Mouse (Mus musculus) small intestine, adult 2 months (tissue): ENCODE measurements around the gene Smad1.

Source experiments
- CTCF ChIP-seq: fragments of 200-500 bp; IDR thresholded peaks from 2 replicates; pipeline ENCODE4 v1.5.1; 2012; ENCODE audit warnings: low read depth, mild to moderate bottlenecking, control low read depth, inconsistent platforms, low read length, moderate library complexity, mixed read lengths; ENCODE audit not compliant: insufficient replicate concordance, insufficient read length; ENCODE audit errors: extremely low read depth
- POLR2A ChIP-seq: fragments of 200-500 bp; IDR thresholded peaks from 2 replicates; pipeline ENCODE4 v1.6.1; 2012; ENCODE audit warnings: low read depth, mild to moderate bottlenecking, control low read depth, inconsistent platforms, low read length, moderate library complexity

DNA sequence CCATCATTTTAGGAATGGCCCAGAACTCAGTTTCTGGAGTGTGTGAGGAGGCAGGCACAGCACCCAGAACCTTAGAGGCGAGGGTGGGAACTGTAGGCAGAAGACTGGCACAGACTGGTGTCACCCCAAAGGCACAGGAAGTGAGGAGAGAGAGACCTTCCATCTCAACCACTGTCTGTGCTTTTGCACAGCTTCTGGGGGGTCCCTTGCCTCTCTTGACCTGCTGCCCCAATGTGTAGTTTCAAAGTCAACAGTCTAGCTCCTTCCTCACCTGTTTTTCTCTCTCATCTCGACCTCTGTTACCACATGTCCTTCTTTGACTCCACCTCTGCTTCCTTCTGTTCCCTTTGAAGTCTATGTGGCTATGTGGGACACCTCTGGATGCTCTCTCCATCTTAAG, 88.5 kb downstream of the Smad1 start:
- TF ChIP-seq POLR2A, result no peak
- TF ChIP-seq CTCF, result no peak
